Mouse (Mus musculus): ENCODE results near the gene Fmnl2. TPM values are rescaled to one million over a fixed set of nuclear protein-coding genes. Genes with fewer than 3 reads are reported as not detected.
A peak's percentile ranks its signal among the peaks of the same experiment; 100 is the strongest.

Fmnl2 gene
- total RNA-seq, 1 experiment, result 13.6 TPM

GRCm38 (mm10) chr2:53014451-53014850, 156.8 kb downstream of the Fmnl2 start:
- H3K9me3 ChIP-seq (ENCODE audit: control insufficient read depth, insufficient read depth, low read depth, low read length), result no peaks in the 10 kb centered on the region
- in situ Hi-C loops (cut with MboI; ENCODE audit: low sequenced_read_pairs in 2 of 2, unreplicated experiment in 2 of 2), result no loop called here
- no peak for TF ChIP-seq CHD2 (IDR thresholded peaks at IDR 0.05; ENCODE audit: low read depth, low read length)
- no peak for TF ChIP-seq ZC3H11A (IDR thresholded peaks at IDR 0.05; ENCODE audit: borderline replicate concordance, low read depth, low read length)
- TF ChIP-seq HCFC1 (IDR thresholded peaks at IDR 0.05; ENCODE audit: borderline replicate concordance, insufficient read depth, low read length), result no peak
- TF ChIP-seq ZNF384 (IDR thresholded peaks at IDR 0.05; ENCODE audit: low read depth, low read length), result no peak
- no peak for TF ChIP-seq MAFK (IDR thresholded peaks at IDR 0.05; ENCODE audit: insufficient read depth, low read depth, low read length)

DNA sequence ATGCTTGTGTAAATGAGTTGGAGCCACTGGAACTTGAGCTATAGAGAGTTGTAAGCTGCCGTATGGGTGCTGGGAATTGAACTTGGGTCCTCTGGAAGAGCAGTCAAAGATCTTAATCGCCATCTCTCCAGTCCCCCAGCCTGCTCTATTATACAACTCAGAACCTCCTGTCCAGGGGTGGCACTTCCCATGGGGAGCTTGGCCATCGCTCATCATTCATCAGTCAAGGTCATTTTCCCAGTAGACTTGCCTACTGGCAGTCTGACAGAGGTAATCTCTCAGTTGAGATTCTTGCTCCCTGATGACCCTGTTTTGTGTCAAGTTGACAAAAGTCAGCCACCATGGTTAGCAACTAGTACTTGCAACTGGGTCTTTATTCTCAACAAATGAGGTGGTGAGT, 165.3 kb downstream of the Fmnl2 start:
- no peak for DNase-seq (ENCODE audit: low read depth, low spot score)
- no peaks in the 10 kb centered on the region for H3K4me1 ChIP-seq (ENCODE audit: control insufficient read depth in 2 of 2, insufficient read depth in 2 of 2, low read length in 2 of 2, poor library complexity in 1 of 2)
- H3K4me3 ChIP-seq (ENCODE audit: insufficient read depth in 1 of 2, low read depth in 1 of 2, low read length in 2 of 2, poor library complexity in 1 of 2, severe bottlenecking in 1 of 2), result no peak overlapping the region
- no peaks in the 10 kb centered on the region for H3K36me3 ChIP-seq (ENCODE audit: control insufficient read depth, insufficient read depth, low read length, poor library complexity, severe bottlenecking)
- in situ Hi-C loops (cut with MboI; ENCODE audit: low sequenced_read_pairs in 2 of 2, unreplicated experiment in 2 of 2), result no loop called here
- no peak for TF ChIP-seq ZNF384 (IDR thresholded peaks at IDR 0.05; ENCODE audit: low read depth, low read length)
- no peak for TF ChIP-seq HCFC1 (IDR thresholded peaks at IDR 0.05; ENCODE audit: borderline replicate concordance, insufficient read depth, low read length)
- no peak for TF ChIP-seq MAFK (IDR thresholded peaks at IDR 0.05; ENCODE audit: insufficient read depth, low read depth, low read length)
- no peak for TF ChIP-seq ZC3H11A (IDR thresholded peaks at IDR 0.05; ENCODE audit: borderline replicate concordance, low read depth, low read length)
- no peak for TF ChIP-seq CHD2 (IDR thresholded peaks at IDR 0.05; ENCODE audit: low read depth, low read length)
- no peak overlapping the region for H3K9ac ChIP-seq (ENCODE audit: insufficient read depth, low read depth, low read length, poor library complexity, severe bottlenecking)
- no peak overlapping the region for H3K27ac ChIP-seq (ENCODE audit: insufficient read depth, low read depth, low read length, poor library complexity, severe bottlenecking)
- no peaks in the 10 kb centered on the region for H3K9me3 ChIP-seq (ENCODE audit: control insufficient read depth, insufficient read depth, low read depth, low read length)

More at GRCm38 (mm10) chr2:53014451-53014850, 156.8 kb downstream of the Fmnl2 start:
- Histone ChIP-seq H3K4me1 (ENCODE audit: control insufficient read depth in 2 of 2, insufficient read depth in 2 of 2, low read length in 2 of 2, poor library complexity in 1 of 2) (no peaks in the 10 kb centered on the region), H3K9ac (ENCODE audit: insufficient read depth, low read depth, low read length, poor library complexity, severe bottlenecking) (no peak overlapping the region), H3K4me3 (ENCODE audit: insufficient read depth in 1 of 2, low read depth in 1 of 2, low read length in 2 of 2, poor library complexity in 1 of 2, severe bottlenecking in 1 of 2) (no peak overlapping the region), H3K27ac (ENCODE audit: insufficient read depth, low read depth, low read length, poor library complexity, severe bottlenecking) (no peak overlapping the region), H3K36me3 (ENCODE audit: control insufficient read depth, insufficient read depth, low read length, poor library complexity, severe bottlenecking) (no peaks in the 10 kb centered on the region)
- DNase-seq (ENCODE audit: low read depth, low spot score), result no peak

DNA sequence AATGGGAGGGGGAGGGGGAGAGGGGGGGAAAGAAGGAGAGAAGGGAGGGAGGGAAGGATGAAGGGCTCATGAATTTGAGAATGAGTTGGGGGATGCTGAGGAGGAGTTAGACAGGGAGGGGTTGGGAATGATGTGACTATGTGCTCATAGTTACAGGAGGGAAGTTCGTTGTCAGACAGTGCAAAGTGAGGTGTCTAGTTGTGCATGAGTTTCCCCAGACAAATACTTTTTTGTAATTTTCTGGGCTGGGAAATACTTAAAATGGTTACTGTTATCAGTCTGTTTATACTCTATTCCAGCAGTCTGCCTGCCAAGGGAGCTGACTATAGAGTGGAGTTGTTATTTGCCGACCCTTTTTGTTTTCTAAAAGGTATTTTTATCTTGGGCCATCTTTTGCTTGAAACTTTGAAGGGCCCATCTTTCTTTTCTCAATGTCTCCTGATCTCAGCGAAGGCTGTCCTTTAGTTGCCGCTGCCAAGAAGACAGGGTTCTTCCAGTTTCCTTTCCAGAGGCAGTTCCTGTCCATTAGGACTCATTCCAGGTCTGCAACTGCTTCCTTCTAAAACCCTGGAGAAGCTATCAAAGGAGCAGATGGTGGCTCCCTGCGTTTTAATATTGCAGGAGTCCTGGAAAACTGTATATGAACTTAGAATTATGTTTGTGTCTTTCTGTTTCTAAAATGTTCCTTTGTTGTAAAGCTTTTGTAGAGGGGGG, 168.6 kb downstream of the Fmnl2 start:
- TF ChIP-seq ZC3H11A (IDR thresholded peaks at IDR 0.05; ENCODE audit: borderline replicate concordance, low read depth, low read length) (no peak), HCFC1 (IDR thresholded peaks at IDR 0.05; ENCODE audit: borderline replicate concordance, insufficient read depth, low read length) (no peak), MAFK (IDR thresholded peaks at IDR 0.05; ENCODE audit: insufficient read depth, low read depth, low read length) (no peak), ZNF384 (IDR thresholded peaks at IDR 0.05; ENCODE audit: low read depth, low read length) (no peak), CHD2 (IDR thresholded peaks at IDR 0.05; ENCODE audit: low read depth, low read length) (no peak)
- in situ Hi-C loops (cut with MboI; ENCODE audit: low sequenced_read_pairs in 2 of 2, unreplicated experiment in 2 of 2), result no loop called here
- H3K9me3 ChIP-seq (ENCODE audit: control insufficient read depth, insufficient read depth, low read depth, low read length), result no peaks in the 10 kb centered on the region
- no peak for DNase-seq (ENCODE audit: low read depth, low spot score)
- no peak overlapping the region for H3K27ac ChIP-seq (ENCODE audit: insufficient read depth, low read depth, low read length, poor library complexity, severe bottlenecking)
- no peak overlapping the region for H3K4me3 ChIP-seq (ENCODE audit: insufficient read depth in 1 of 2, low read depth in 1 of 2, low read length in 2 of 2, poor library complexity in 1 of 2, severe bottlenecking in 1 of 2)
- no peaks in the 10 kb centered on the region for H3K36me3 ChIP-seq (ENCODE audit: control insufficient read depth, insufficient read depth, low read length, poor library complexity, severe bottlenecking)
- H3K4me1 ChIP-seq (ENCODE audit: control insufficient read depth in 2 of 2, insufficient read depth in 2 of 2, low read length in 2 of 2, poor library complexity in 1 of 2), result peaks cover 0 to 4% of the 10 kb centered on the region in 2 experiments; a peak in 1 of 4 replicates
- H3K9ac ChIP-seq (ENCODE audit: insufficient read depth, low read depth, low read length, poor library complexity, severe bottlenecking), result no peak overlapping the region

GRCm38 (mm10) chr2:53028868-53029267, 171.2 kb downstream of the Fmnl2 start:
- Histone ChIP-seq H3K4me3 (ENCODE audit: insufficient read depth in 1 of 2, low read depth in 1 of 2, low read length in 2 of 2, poor library complexity in 1 of 2, severe bottlenecking in 1 of 2) (no peak overlapping the region), H3K36me3 (ENCODE audit: control insufficient read depth, insufficient read depth, low read length, poor library complexity, severe bottlenecking) (no peaks in the 10 kb centered on the region), H3K4me1 (ENCODE audit: control insufficient read depth in 2 of 2, insufficient read depth in 2 of 2, low read length in 2 of 2, poor library complexity in 1 of 2) (peaks cover 0 to 4% of the 10 kb centered on the region in 2 experiments; a peak in 1 of 4 replicates), H3K9me3 (ENCODE audit: control insufficient read depth, insufficient read depth, low read depth, low read length) (no peaks in the 10 kb centered on the region), H3K27ac (ENCODE audit: insufficient read depth, low read depth, low read length, poor library complexity, severe bottlenecking) (peak overlapping the region; percentile 67), H3K9ac (ENCODE audit: insufficient read depth, low read depth, low read length, poor library complexity, severe bottlenecking) (no peak overlapping the region)
- no peak for TF ChIP-seq MAFK (IDR thresholded peaks at IDR 0.05; ENCODE audit: insufficient read depth, low read depth, low read length)
- no peak for TF ChIP-seq ZC3H11A (IDR thresholded peaks at IDR 0.05; ENCODE audit: borderline replicate concordance, low read depth, low read length)
- TF ChIP-seq ZNF384 (IDR thresholded peaks at IDR 0.05; ENCODE audit: low read depth, low read length), result no peak
- no peak for TF ChIP-seq HCFC1 (IDR thresholded peaks at IDR 0.05; ENCODE audit: borderline replicate concordance, insufficient read depth, low read length)
- no peak for TF ChIP-seq CHD2 (IDR thresholded peaks at IDR 0.05; ENCODE audit: low read depth, low read length)
- in situ Hi-C loops (cut with MboI; ENCODE audit: low sequenced_read_pairs in 2 of 2, unreplicated experiment in 2 of 2), result no loop called here
- DNase-seq (ENCODE audit: low read depth, low spot score), result no peak
